Mouse (Mus musculus) forebrain, embryonic 13.5 days (tissue): ENCODE results near the gene Atrip. TPM values are rescaled to one million over a fixed set of nuclear protein-coding genes. Genes with fewer than 3 reads are reported as not detected.
A peak's percentile ranks its signal among the peaks of the same experiment; 100 is the strongest.

Experiments used
- ATAC-seq: fragments of 200-750 bp; cut with Nextera tagmentation; 2 replicates; pipeline ENCODE4 v1.8.0; 2017
- H3K27ac ChIP-seq: fragments of 300-500 bp; sonication (generic); 2 replicates; pipeline ENCODE4 v1.5.1; 2015; ENCODE audit warnings: inconsistent platforms, mild to moderate bottlenecking, moderate library complexity
- H3K27me3 ChIP-seq: fragments of 300-500 bp; sonication (generic); 2 replicates; pipeline ENCODE4 v1.6.1; 2015; ENCODE audit warnings: mild to moderate bottlenecking, inconsistent platforms
- H3K36me3 ChIP-seq: fragments of 300-500 bp; sonication (generic); 2 replicates; pipeline ENCODE4 v1.6.1; 2015; ENCODE audit warnings: mild to moderate bottlenecking, inconsistent platforms; ENCODE audit not compliant: poor library complexity, severe bottlenecking
- H3K4me1 ChIP-seq: fragments of 300-500 bp; sonication (generic); 2 replicates; pipeline ENCODE4 v1.6.1; 2015; ENCODE audit warnings: inconsistent platforms
- H3K4me2 ChIP-seq: fragments of 300-500 bp; sonication (generic); 2 replicates; pipeline ENCODE4 v1.6.1; 2015; ENCODE audit warnings: inconsistent platforms, mild to moderate bottlenecking, moderate library complexity
- H3K4me3 ChIP-seq: fragments of 300-500 bp; sonication (generic); 2 replicates; pipeline ENCODE4 v1.5.1; 2015; ENCODE audit warnings: mild to moderate bottlenecking, inconsistent platforms
- H3K9ac ChIP-seq: fragments of 300-500 bp; sonication (generic); 2 replicates; pipeline ENCODE4 v1.6.1; 2015; ENCODE audit warnings: mild to moderate bottlenecking, inconsistent platforms
- H3K9me3 ChIP-seq: fragments of 300-500 bp; sonication (generic); replicated peaks from 2 replicates; pipeline ENCODE4 v1.6.1; 2016; ENCODE audit warnings: inconsistent platforms
- WGBS: fragments of 180-500 bp; shearing (Covaris S2); methylation state at CpG from one replicate; pipeline ENCODE4 v1.1.7; 2015; 5-methylcytosine and 5-hydroxymethylcytosine counted together
- polyA plus RNA-seq: library from polyadenylated mRNA; unstranded; fragments of >200 nt; fragmentation: Nextera tagmentation; extraction: Ambion mirVana; gene quantifications from 2 replicates; pipeline ENCODE4 v1.2.1, GENCODE M21; 2015

Gene Atrip
- polyA plus RNA-seq, 1 experiment from 2014 or later: 31.5 TPM

DNA sequence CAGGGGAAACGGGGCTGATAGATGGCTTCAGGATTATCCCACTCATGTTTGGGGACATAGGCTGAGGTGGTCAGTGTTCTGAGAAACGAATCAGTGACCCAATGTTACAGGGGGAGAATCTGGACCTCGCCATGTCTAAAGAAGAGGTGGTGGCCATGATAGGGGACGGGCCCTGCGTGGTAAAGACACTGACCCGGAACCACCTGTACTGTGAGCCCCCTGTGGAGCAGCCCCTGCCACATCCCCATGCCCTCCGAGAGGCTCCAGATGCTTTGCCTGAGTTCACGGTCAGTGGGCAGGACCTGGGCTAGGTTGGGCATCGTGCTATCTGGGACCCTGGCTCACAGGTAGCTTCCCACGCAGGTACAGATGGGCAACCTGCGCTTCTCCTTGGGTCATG lies 36.3 kb upstream of the Atrip start:
- H3K4me3 ChIP-seq: no peak overlapping the region
- 95% methylated on average over 11 of the region's 11 CpGs for WGBS
- no peak for ATAC-seq

DNA sequence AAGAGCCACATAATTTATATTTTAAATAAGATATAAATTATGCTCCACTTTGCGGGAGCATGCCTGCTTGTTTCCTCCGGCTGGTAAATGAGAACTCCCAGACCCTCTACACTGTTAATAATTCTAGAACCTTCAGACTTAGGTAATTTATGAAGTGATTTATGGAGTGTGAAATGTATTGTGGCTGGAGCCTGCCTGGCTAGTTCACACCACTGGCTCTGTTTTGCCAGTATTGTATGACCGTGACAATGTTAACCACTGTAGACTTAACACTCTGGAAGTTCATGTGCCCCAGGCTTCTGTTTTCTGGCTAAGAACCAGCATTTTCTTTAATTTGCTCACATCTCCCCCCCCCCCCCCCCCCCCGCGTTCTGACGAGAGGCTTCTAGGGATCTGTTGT lies 33.4 kb upstream of the Atrip start:
- peaks cover 15% of the 10 kb centered on the region for H3K4me1 ChIP-seq
- H3K36me3 ChIP-seq: peaks cover 100% of the 10 kb centered on the region
- H3K9ac ChIP-seq: no peak overlapping the region
- no peak for ATAC-seq
- H3K4me2 ChIP-seq: no peak overlapping the region
- no peaks in the 10 kb centered on the region for H3K27me3 ChIP-seq
- WGBS: 88% methylated on average over 5 of the region's 6 CpGs
- H3K9me3 ChIP-seq: no peaks in the 10 kb centered on the region
- H3K4me3 ChIP-seq: no peak overlapping the region
- no peak overlapping the region for H3K27ac ChIP-seq

More for the DNA sequence above, 36.3 kb upstream of the Atrip start:
- H3K27me3 ChIP-seq: no peaks in the 10 kb centered on the region
- no peak overlapping the region for H3K27ac ChIP-seq
- H3K4me2 ChIP-seq: no peak overlapping the region
- H3K9me3 ChIP-seq: no peaks in the 10 kb centered on the region
- peaks cover 2% of the 10 kb centered on the region; the same call in 1 of the 2 replicates for H3K4me1 ChIP-seq
- peaks cover 100% of the 10 kb centered on the region for H3K36me3 ChIP-seq
- H3K9ac ChIP-seq: no peak overlapping the region

DNA sequence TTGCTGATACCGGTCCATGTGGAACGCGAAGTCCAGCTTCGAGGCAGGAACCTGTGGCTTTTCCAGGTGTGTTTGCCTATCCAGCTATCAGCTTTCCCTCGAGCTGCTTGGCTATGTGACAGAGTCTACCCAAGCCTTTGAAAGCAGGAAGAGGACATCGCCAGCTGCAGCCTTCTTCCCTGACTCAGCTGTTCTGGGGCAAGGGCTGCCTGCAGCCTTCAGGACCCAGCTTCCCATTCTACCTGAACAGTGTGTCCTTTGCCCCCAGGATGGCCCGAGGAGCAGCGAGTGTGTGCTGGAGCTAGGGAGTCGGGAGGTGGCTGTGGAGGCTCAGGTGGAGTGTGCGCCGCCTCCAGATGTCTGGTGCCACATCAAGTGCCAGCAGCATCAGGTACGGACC lies 31.7 kb upstream of the Atrip start:
- H3K4me1 ChIP-seq: peaks cover 17% of the 10 kb centered on the region
- H3K4me3 ChIP-seq: no peak overlapping the region
- peaks cover 100% of the 10 kb centered on the region for H3K36me3 ChIP-seq
- H3K9ac ChIP-seq: no peak overlapping the region
- H3K27me3 ChIP-seq: no peaks in the 10 kb centered on the region
- 0 out of 2 replicates have a peak overlapping the region, but pooled peaks have one; percentile 1 for H3K27ac ChIP-seq
- no peak for ATAC-seq
- WGBS: 94% methylated on average over 12 of the region's 12 CpGs
- H3K9me3 ChIP-seq: no peaks in the 10 kb centered on the region
- H3K4me2 ChIP-seq: no peak overlapping the region

- no peak for ATAC-seq
- peaks cover 100% of the 10 kb centered on the region for H3K36me3 ChIP-seq
- no peak overlapping the region for H3K4me2 ChIP-seq
- H3K9me3 ChIP-seq: no peaks in the 10 kb centered on the region
- 0 out of 2 replicates have a peak overlapping the region, but pooled peaks have one; percentile 3 for H3K27ac ChIP-seq
- 71% methylated on average over 12 of the region's 12 CpGs for WGBS
- peaks cover 19% of the 10 kb centered on the region for H3K4me1 ChIP-seq
- H3K4me3 ChIP-seq: no peak overlapping the region
- no peak overlapping the region; the same call in 1 of the 2 replicates for H3K9ac ChIP-seq
- H3K27me3 ChIP-seq: no peaks in the 10 kb centered on the region
Measured at GRCm38 (mm10) chr9:109105011-109105410, 31.1 kb upstream of the Atrip start.

- Histone ChIP-seq H3K9me3 (no peaks in the 10 kb centered on the region), H3K27ac (no peak overlapping the region; the same call in 1 of the 2 replicates), H3K4me2 (no peak overlapping the region), H3K9ac (no peak overlapping the region), H3K27me3 (no peaks in the 10 kb centered on the region), H3K36me3 (peaks cover 100% of the 10 kb centered on the region), H3K4me3 (no peak overlapping the region), H3K4me1 (peaks cover 27% of the 10 kb centered on the region)
- ATAC-seq: no peak
- WGBS: 89% methylated on average over 9 of the region's 9 CpGs
Measured at GRCm38 (mm10) chr9:109104083-109104482, 30.2 kb upstream of the Atrip start.

GRCm38 (mm10) chr9:109103250-109103649 lies 29.3 kb upstream of the Atrip start:
- WGBS: 80% methylated on average over 7 of the region's 7 CpGs
- peaks cover 96% of the 10 kb centered on the region for H3K36me3 ChIP-seq
- no peak for ATAC-seq

GRCm38 (mm10) chr9:109102541-109102940 lies 28.6 kb upstream of the Atrip start:
- no peak for ATAC-seq
- Histone ChIP-seq H3K9ac (peak overlapping the region; percentile 34; the same call in 1 of the 2 replicates), H3K27me3 (no peaks in the 10 kb centered on the region), H3K4me1 (peaks cover 43% of the 10 kb centered on the region), H3K4me3 (no peak overlapping the region), H3K36me3 (peaks cover 89% of the 10 kb centered on the region), H3K4me2 (no peak overlapping the region), H3K27ac (no peak overlapping the region), H3K9me3 (no peaks in the 10 kb centered on the region)
- 92% methylated on average over 3 of the region's 3 CpGs for WGBS

More at GRCm38 (mm10) chr9:109103250-109103649, 29.3 kb upstream of the Atrip start:
- Histone ChIP-seq H3K27ac (no peak overlapping the region), H3K9me3 (no peaks in the 10 kb centered on the region), H3K4me1 (peaks cover 36% of the 10 kb centered on the region), H3K9ac (no peak overlapping the region), H3K27me3 (no peaks in the 10 kb centered on the region), H3K4me2 (no peak overlapping the region), H3K4me3 (no peak overlapping the region)

DNA sequence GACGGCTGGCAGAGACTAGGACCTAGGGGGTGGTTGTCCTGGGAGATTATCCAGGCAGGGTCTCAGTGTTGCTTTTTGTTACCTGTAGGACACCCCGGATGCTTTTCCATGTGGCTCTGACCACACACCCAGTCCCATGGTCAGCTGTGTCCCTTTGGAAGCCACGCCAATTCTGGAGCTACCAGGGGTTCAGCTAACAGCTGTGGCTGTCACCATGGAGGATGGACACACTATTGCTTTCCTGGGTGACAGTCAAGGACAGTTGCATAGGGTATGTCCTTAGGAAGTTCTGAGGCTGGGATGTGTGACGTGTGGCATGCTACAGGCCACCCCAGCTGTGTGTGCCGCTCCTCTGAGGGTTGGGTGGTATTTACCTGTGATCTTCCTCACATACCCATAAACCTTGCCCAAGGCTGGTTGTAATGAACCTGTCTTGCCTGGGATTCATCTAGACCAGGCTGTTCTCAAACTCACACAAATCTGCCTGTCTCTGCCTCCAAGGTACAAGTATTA lies 28.1 kb upstream of the Atrip start:
- H3K27ac ChIP-seq: no peak overlapping the region

DNA sequence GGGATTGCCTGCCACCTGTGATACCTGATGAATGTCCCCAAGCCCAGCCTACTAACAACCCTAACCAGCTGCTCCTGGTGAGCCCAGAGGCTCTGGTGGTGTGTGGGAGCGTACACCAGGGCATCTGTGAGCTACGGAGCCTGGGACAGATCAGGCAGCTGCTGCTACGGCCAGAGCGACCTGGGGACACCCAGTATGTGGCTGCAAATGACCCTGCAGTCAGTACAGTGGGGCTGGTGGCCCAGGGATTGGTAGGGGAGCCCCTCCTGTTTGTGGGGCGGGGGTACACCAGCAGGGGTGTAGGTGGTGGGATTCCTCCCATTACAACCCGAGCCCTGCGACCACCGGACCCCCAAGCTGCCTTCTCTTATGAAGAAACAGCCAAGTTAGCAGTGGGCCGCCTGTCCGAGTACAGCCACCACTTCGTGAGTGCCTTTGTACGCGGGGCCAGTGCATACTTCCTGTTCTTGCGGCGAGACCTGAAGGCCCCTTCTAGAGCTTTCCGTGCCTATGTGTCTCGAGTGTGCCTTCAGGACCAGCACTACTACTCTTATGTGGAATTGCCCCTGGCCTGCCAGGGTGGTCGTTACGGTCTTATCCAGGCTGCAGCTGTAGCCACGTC lies 26.5 kb upstream of the Atrip start:
- Histone ChIP-seq H3K4me3 (no peak overlapping the region), H3K27ac (no peak overlapping the region), H3K4me1 (peaks cover 54% of the 10 kb centered on the region), H3K4me2 (no peak overlapping the region), H3K9ac (no peak overlapping the region), H3K27me3 (no peaks in the 10 kb centered on the region), H3K9me3 (no peaks in the 10 kb centered on the region), H3K36me3 (peaks cover 68% of the 10 kb centered on the region)
- WGBS: 89% methylated on average over 20 of the region's 20 CpGs
- no peak for ATAC-seq

More for the DNA sequence above, 28.1 kb upstream of the Atrip start:
- no peaks in the 10 kb centered on the region for H3K27me3 ChIP-seq
- H3K9me3 ChIP-seq: no peaks in the 10 kb centered on the region
- H3K9ac ChIP-seq: no peak overlapping the region
- H3K36me3 ChIP-seq: peaks cover 83% of the 10 kb centered on the region
- no peak overlapping the region for H3K4me3 ChIP-seq
- 98% methylated on average over 5 of the region's 5 CpGs for WGBS
- no peak for ATAC-seq
- peaks cover 48% of the 10 kb centered on the region for H3K4me1 ChIP-seq
- no peak overlapping the region for H3K4me2 ChIP-seq

DNA sequence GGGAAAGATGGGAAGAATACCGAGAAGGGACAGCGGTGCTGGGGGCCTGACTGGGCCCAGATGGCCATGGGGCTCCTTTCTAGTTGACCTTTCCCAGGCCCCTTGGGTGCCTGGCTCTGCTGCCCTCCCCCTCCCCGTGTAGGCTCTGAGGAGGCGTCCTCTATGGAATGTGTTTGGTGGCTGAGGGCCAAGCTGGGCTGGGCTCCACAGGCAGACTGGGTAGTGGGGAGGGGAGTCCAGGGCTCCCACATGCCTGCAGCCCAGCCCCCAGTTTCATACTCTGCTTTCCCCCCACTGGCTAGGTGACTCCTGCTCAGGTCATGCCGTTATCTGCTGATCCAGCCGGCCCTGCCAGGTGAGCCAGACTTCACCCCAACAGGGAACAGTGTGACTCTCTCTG lies 25.0 kb upstream of the Atrip start:
- Histone ChIP-seq H3K4me2 (peak overlapping the region; percentile 98), H3K27ac (peak overlapping the region; percentile 100; the same call in 1 of the 2 replicates), H3K36me3 (peaks cover 53% of the 10 kb centered on the region), H3K4me3 (peak overlapping the region; percentile 75), H3K9me3 (no peaks in the 10 kb centered on the region), H3K27me3 (no peaks in the 10 kb centered on the region), H3K9ac (peak overlapping the region; percentile 97), H3K4me1 (peaks cover 48% of the 10 kb centered on the region)
- WGBS: 58% methylated on average over 6 of the region's 6 CpGs
- ATAC-seq: no peak

DNA sequence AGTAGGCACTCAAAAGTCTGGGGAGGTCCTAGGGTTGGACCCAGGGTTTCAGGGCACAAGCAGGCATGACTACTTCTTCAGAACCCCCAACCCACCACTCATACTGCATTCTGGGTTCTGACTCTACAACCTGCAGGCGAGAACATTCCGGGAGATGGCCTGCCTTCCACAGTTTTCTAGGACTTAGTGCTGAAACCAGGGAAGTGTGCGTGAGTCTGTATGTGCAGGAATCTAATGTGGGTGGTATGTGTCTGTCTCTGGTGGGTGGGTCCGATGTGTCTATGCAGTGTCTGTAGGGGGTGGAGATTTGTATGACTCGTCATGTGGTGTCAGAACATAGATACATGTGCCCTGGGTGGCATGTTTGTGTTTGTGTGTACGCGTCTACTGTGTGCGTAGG lies 24.4 kb upstream of the Atrip start:
- Histone ChIP-seq H3K27me3 (no peaks in the 10 kb centered on the region), H3K36me3 (peaks cover 47% of the 10 kb centered on the region), H3K4me1 (peaks cover 53% of the 10 kb centered on the region), H3K9me3 (no peaks in the 10 kb centered on the region), H3K27ac (peak overlapping the region; percentile 100), H3K4me3 (peak overlapping the region; percentile 75), H3K9ac (peak overlapping the region; percentile 97), H3K4me2 (peak overlapping the region; percentile 98)
- 85% methylated on average over 8 of the region's 8 CpGs for WGBS
- ATAC-seq: no peak

DNA sequence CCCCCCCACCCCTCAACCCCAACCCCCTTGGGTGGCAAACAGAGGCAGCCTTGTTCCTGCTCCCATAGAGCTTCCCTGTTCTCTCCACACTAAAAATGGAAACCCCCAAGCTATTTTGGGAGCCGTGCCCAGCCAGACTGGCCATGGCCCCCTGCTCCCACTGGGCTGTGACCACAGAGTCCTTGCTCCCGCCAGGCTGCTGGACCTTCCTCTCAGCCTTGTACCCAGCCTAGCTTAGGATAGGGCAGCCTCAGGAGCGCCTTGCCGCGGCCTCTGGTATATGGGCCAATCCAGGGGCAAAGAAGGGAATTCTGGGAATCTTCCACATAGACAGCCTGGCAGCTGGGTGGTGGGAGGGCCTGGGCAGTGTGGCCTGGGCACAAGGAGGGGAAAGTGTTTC lies 23.9 kb upstream of the Atrip start:
- Histone ChIP-seq H3K27me3 (no peaks in the 10 kb centered on the region), H3K9ac (peak overlapping the region; percentile 97), H3K36me3 (peaks cover 45% of the 10 kb centered on the region), H3K27ac (peak overlapping the region; percentile 100), H3K4me1 (peaks cover 57% of the 10 kb centered on the region), H3K9me3 (no peaks in the 10 kb centered on the region), H3K4me3 (peak overlapping the region; percentile 75), H3K4me2 (peak overlapping the region; percentile 98)
- WGBS: 53% methylated on average over 5 of the region's 5 CpGs
- ATAC-seq: no peak
